Mouse (Mus musculus) erythroid progenitor cell, adult 5-6 weeks (primary cell): ENCODE results near the gene Abat. TPM values are rescaled to one million over a fixed set of nuclear protein-coding genes. Genes with fewer than 3 reads are reported as not detected.
"Not testable (repeated sequence)": the region's sequence is repeated elsewhere in the genome, so short reads cannot be mapped to it uniquely, and the experiment has no call there.

Experiments used
- ATAC-seq: replicated peaks from 2 replicates; pipeline ENCODE4 v1.8.0; 2016; ENCODE audit warnings: moderate number of reproducible peaks, mild to moderate bottlenecking, moderate TSS enrichment, inconsistent platforms; ENCODE audit not compliant: poor library complexity, low FRiP score, severe bottlenecking
- total RNA-seq, 2 experiments: library from RNA; stranded (forward) in 1 of 2; stranded (reverse) in 1 of 2; fragments of 150-400 nt in 1 of 2; fragments of 186-747, 209-891 nt in 1 of 2; gene quantifications; 2 replicates each; pipeline versions ENCODE4 v1.2.3 to v1.2.4; 2015 to 2017; ENCODE audit warnings: low replicate concordance in 2 of 2

Abat gene
- total RNA-seq, 2 experiments from 2014 or later, result 0.76 to 3.4 TPM

DNA sequence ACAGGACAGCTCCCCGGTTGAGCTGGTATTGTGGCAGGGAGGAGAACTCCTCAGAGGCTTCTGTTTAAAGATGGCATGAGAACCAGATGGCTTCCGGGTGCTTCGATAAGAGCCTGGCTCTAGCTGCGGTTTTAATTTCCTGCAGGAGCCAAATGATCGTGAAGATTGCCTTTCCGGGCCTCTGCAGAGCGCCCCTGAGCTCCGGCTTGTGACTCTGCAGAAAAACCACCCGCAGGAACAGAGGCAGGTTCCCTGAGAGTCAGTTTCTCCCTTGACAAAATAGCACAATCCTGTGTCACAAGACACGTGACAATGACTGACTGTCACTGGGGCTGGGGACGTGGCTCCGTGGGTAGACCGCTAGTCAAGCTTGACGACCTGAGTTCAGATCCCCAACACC is 16.8 kb downstream of the Abat start:
- ATAC-seq, result no peak

- no peak for ATAC-seq
Measured at GRCm38 (mm10) chr16:8532461-8532860, 19.2 kb downstream of the Abat start.

GRCm38 (mm10) chr16:8532894-8533293 is 19.7 kb downstream of the Abat start:
- ATAC-seq, result no peak

GRCm38 (mm10) chr16:8533477-8533876 is 20.2 kb downstream of the Abat start:
- no peak for ATAC-seq

- ATAC-seq, result no peak
Measured at GRCm38 (mm10) chr16:8534466-8535200, 21.4 kb downstream of the Abat start.

GRCm38 (mm10) chr16:8535411-8535810 is 22.2 kb downstream of the Abat start:
- ATAC-seq, result no peak

DNA sequence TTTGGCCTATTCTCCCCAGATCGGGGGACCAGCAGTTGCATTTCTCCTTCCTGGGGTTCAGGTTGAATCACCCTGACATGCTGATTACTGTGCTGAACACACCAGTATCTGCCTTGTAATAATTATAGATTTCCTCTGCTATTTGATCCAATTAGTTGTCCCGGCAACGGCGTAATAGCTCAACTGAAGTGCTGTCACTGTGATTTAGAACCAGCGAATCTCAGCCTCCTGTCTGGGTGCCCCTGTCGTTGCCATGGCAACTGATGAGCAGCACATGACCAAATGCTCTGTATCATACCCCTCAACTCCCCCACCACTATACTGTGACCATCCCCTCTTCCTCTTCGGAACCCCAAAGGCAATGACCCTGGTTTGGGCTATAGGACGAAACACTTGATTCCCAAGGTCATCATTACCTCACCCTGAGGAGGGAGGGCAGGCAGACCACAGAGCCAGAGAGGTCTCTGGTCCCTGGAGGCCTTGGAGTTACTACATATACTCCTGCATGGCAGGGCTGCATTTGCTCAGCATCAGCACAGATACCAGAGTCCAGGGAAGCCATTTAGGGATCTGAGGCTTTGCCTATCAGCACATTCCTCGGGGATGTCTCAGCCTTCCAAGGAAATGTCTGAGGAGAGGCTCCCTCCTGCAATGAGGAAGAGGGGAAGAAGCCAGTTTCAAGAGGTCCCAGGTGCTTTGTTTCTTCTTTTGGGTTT is 26.1 kb downstream of the Abat start:
- no peak for ATAC-seq

DNA sequence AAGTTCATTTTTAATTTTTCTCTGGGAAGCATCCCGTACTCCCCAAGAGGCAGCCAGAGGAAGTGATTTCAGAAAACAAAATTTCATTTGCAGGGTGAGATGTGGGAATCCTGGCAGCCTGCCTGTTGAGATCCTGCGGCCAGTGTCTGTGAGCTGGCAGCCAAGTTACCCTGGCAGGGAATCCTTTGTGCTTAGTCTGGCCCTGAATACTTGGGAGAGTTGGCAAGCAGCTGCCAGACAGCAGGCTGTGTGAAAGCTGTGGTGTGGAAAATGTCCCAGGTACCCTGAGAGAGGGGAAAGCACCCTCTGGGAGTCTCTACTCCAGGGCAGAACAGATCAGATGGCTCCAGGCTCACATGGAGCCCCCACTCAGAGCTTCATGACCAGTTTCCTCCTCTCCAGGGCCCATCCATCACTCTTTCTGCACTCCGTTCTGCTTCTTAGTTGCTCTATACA is 27.7 kb downstream of the Abat start:
- no peak for ATAC-seq

DNA sequence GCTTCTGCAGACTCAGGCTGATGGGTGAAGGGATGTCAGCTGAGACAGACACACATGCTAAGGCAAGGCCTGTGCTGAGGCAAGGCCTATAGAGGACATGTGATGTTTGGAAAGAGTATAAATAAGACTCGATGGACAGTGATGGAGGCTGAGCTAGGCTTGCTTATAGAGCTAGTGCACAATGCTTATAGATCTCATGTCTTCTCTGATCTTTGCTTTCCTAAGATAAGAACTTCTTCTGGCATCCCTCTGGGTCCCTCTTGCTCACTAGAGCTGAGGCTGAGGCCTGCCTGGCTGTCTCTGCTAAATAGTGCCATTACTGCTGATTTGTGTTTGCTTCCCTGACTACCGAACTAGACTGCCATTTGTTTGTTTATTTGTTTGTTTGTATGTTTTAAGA is 34.6 kb downstream of the Abat start:
- ATAC-seq, result no peak

DNA sequence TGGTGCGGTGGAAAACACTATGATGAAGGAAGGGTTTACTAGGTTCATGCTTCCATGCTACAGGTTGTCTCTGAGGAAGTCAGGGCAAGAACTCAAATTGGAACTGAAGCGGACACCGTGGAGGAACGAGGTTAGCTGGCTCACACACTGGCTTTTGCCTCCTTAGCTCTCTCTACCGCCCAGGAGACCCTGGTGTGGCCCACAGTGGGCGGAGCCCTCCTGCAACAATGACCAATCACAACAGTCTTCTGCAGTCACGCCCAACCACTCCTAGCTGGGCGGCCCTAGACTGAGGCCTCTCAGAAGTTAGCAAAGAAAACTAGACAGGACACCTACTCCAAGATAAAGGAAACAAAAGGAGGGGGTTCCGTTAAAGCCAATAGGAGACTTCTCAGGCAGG is 36.3 kb downstream of the Abat start:
- ATAC-seq, result no peak

GRCm38 (mm10) chr16:8554351-8554750 is 41.1 kb downstream of the Abat start:
- no peak for ATAC-seq

DNA sequence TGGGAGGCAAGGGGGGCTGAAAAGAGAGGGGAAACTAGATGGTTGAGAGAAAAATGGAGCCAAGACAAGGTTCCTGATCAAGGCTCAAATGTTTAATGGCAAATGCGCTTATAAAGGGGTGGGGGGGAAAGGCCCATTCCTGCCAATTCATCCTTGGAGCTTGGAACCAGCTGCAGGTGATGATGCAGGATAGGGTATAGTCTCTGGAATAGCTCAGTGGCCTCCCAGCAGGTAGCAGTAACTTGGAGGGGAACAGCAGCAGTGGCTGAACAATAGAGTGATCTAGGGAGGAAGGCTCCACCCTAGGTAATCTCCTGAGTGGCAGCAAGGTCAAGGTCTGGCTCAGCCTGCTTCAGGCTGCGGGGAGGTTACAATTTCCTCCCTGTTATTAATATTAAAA is 41.5 kb downstream of the Abat start:
- not testable (repeated sequence) for ATAC-seq

GRCm38 (mm10) chr16:8555371-8555770 is 42.1 kb downstream of the Abat start:
- not testable (repeated sequence) for ATAC-seq

GRCm38 (mm10) chr16:8560079-8560478 is 46.9 kb downstream of the Abat start:
- ATAC-seq, result no peak

GRCm38 (mm10) chr16:8561101-8561500 is 47.9 kb downstream of the Abat start:
- not testable (repeated sequence) for ATAC-seq

GRCm38 (mm10) chr16:8561856-8562255 is 48.6 kb downstream of the Abat start:
- ATAC-seq, result not testable (repeated sequence)

- not testable (repeated sequence) for ATAC-seq
Measured at GRCm38 (mm10) chr16:8562827-8563226, 49.6 kb downstream of the Abat start.

DNA sequence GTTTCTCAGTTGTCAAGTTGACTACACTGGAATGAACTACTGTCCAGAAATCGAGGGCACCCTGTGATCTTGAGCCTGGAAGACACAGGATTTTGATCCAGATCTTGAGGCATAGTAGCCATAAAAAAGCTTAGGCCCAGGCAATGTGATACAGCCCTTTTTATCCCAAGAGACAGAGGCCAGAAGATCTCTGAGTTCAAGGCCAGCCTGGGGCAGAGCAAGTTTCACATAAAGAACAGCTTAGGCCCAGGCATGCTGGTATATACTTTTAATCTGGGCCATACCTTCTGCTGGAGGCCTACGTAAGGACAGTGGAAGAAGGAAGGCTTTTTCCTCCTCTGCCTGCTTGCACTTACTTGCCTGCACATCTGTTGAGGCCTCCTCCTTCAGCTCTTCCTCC is 51.6 kb downstream of the Abat start:
- ATAC-seq, result no peak

- no peak for ATAC-seq
Measured at GRCm38 (mm10) chr16:8565539-8565938, 52.3 kb downstream of the Abat start.

DNA sequence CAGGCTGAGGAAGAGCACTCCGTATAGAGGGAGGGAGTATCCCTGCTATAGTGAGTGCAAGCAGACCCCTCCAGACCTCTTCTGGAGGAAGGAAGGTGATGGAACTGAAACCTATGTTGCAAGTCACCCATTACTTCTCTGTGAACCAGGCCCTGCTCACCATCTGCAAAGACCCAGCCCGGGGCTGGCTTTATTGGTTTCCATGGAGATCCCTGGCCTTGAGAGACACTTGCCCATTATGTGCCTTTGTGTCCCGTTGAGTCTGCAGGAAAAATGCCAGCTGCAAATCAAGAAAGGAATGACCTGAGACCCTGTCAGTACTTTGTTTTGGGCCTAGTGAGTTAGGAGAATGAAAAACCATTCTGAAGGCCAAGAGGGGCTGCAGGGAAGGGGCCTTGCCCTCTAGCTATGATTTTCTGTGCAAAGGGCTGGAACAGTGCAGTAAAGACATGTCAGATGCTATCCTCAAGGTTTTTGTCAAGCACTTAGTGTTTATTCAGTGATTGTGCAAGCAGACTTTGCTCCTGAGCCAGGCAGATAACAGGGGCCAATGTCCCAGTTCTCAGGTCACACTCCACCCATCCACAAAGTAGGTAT is 53.0 kb downstream of the Abat start:
- ATAC-seq, result no peak

DNA sequence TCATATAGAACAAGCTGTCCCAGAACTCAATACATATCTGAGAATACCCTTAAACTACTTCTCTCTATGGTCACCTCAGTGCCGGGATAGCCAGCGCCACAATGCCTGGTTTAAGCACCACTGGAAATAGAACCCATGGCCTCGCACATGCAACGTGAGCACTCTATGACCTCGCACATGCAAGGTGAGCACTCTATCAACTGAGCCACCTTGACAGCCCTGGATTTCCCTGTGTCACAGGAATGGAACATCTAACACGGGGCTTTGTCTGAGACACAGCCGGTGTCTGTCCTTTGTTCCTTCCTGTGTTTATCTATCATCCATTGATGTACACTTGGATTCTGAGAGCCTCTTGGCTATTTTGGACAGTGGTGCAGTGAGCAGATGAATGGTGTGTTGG is 55.7 kb downstream of the Abat start:
- ATAC-seq, result no peak
